Mouse (Mus musculus): ENCODE measurements around the gene Cd2ap.
"Not testable (repeated sequence)": the region's sequence is repeated elsewhere in the genome, so short reads cannot be mapped to it uniquely, and the experiment has no call there.

The Cd2ap gene

GRCm38 (mm10) chr17:42876001-42876903 lies at the start of gene Cd2ap:
TSS of gene Cd2ap (minus strand) at chr17:42876665.
- DNase-seq (ENCODE audit: low spot score in 2 of 2) = peak; percentile 99 to 100

DNA sequence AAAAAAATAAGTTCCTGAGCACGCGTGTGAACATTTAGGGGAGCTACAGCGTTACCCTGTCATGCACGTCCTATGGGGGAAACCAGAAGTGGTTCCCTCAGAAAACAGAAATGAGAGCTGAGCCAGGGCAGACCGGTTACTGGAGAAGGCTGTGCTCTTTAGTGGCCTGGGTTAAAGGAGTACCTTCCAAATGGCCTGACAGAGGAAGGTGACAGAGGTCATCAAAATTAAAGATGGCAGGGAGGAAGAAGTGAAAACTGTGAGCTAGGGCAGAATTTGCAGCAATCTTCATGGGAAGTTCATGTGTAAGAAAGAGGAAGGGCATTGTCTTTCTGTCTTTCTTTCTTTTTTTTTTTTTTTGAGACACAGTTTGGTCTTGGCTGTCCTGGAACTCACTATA lies 48.3 kb upstream of the Cd2ap start:
- no peak for DNase-seq (ENCODE audit: low spot score in 2 of 2)

DNA sequence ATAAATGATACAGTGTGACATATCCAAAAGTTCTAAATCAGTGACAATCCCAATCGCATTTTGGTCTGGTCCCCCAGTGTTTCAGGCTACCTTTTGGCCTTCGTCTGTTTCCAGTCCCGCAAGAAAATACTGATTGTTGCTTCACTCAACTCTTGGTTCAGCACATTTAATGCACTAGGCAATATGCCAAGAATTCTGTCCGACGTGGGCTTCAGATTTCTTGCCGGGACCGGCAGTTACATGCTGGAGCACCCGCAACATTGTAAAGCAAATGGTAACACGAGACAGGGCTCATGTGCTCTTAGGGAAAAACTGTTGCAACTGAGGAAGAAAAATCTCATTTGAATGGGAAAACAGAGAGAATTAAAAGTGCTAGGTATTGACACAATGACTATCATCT lies 42.3 kb upstream of the Cd2ap start:
- DNase-seq (ENCODE audit: low spot score in 2 of 2) = no peak

- DNase-seq (ENCODE audit: low spot score in 2 of 2) = no peak
Observed at GRCm38 (mm10) chr17:42914726-42915125, 38.3 kb upstream of the Cd2ap start.

DNA sequence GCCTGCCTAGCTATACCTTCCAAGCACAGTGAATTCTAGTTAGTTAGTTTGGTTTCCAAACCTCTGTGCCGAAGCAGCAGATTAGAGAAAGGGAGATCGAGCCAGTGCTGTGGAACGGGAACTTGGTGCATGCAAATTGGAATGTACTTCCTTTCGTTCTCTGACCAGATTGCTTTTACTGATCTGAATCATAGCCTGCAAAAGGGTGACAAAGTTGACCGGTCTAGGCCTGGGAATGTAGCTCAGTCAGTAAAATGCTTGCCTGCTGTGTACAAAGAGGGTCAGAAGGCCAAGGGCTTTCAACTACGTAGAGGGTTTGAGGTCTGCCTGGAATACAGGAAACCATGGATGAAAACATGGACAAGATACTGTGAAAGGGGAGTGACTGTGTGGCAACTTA lies 35.7 kb upstream of the Cd2ap start:
- no peak for DNase-seq (ENCODE audit: low spot score in 2 of 2)

DNA sequence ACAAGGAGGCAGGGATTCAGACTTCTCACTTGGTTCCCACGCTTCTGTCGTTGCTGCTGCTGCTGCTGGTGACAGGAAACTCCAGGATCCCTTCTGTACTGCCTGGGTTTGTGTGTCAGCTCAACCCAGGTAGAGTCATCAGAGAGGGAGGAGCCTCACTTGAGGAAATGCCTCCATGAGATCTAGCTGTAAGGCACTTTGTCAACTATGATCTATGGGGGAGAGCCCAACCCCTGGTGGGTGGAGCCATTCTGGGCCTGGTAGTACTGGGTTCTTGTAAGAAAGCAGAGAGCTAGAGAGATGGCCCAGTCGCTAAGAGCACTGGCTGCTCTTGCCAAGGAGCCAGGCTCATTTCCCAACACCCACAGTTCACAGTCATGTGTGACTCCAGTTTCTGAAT lies 34.0 kb upstream of the Cd2ap start:
- DNase-seq (ENCODE audit: low spot score in 2 of 2) = no peak

DNA sequence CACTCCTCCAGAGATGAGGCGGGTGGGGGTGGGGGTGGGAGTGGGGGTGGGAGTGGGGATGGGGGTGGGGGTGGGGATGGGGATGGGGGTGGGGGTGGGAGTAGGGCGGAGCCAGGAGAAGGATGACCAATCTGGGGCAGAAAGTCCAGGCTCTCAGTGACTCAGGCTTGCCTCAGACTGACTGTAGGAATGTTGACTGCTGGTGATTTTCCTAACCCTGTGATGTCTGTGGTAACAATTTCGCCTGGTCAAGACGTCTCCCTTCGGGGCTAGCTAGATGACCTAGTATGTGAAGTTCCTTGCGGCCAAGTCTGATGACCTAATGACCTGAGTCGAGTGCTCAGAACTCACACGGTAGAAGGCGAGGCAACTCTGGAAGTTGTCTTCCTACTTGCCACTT lies 32.9 kb upstream of the Cd2ap start:
- no peak for DNase-seq (ENCODE audit: low spot score in 2 of 2)

GRCm38 (mm10) chr17:42908744-42909370 lies 32.4 kb upstream of the Cd2ap start:
- no peak for DNase-seq (ENCODE audit: low spot score in 2 of 2)

- no peak for DNase-seq (ENCODE audit: low spot score in 2 of 2)
Observed at GRCm38 (mm10) chr17:42908136-42908535, 31.7 kb upstream of the Cd2ap start.

DNA sequence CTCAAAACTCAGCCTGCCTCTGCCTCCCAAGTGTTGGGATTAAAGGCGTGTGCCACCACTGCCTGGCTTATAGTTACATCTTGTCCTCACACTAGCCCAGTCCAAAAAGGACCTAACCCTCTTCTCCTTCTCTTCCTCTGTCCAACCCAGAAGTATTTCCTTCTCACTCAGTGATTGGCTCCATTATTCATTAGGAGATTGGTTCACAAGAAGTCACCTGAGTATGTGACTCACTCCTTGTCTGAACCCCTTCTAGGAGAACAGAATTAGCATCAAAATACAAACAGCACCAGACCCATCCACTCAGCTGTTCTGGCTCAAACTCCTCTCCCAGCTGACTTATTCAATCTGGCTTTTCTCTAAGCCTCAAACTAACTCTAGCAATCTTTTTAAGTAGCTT lies 30.0 kb upstream of the Cd2ap start:
- not testable (repeated sequence) for DNase-seq (ENCODE audit: low spot score in 2 of 2)

DNA sequence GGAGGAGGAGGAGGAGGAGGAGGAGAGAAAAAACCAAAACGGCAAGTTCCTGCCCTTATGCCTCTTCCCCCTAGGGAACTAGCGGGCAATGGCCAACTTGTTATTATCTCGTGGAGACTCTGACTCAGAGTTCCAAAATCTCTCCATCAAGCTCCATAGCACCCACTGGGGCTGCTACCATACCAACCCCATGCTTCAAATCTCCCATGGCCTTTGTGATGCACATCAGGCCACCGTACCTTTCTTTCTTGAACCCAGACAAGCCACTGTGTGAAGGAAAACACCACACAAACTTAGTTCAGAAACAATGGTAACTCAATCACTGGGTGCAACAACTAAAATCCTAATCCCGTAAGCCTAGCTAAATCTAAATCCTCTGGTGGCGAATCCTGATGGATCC lies 29.5 kb upstream of the Cd2ap start:
- DNase-seq (ENCODE audit: low spot score in 2 of 2) = no peak

DNA sequence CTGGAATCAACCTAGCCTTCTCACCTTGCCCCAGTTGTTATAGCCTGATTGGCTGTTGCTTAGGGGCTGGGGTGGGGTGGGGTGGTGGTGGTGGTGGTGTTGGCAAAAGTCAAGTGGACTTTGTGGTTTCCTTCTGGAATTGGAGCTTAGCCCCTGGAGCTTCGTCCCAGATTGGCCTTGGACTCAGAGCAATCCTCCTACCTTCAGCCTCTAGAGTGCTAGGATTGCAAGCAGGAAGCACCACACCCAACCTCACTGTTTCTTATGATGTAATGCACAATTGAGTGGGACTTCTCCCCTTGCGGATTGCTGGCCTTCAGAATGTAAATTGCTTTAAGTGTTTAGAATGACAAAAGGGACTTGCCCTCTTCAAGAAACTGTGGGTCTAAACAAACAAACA lies 24.3 kb upstream of the Cd2ap start:
- DNase-seq (ENCODE audit: low spot score in 2 of 2) = no peak

GRCm38 (mm10) chr17:42887282-42887707 lies 10.8 kb upstream of the Cd2ap start:
- DNase-seq (ENCODE audit: low spot score in 2 of 2) = no peak

DNA sequence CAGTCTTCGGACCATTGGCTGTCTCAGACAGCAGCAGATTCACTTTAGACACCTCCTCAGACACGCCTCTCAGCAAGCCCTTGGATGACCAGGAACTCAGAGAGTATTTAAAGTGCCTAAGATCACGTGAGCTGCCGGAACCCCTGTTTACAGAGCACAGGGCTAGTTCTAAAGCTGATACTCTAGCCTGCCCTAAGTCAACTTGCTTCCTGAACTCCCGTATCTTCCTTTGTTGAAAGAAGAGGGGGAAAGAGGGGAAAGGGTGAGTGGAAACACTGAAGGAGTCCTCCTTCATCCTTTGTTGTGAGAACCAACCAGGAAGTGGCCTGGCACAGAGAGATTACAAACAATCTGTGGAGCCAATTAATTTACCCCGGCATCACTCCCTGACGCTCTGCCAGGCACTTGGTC lies 8.6 kb upstream of the Cd2ap start:
- no peak for DNase-seq (ENCODE audit: low spot score in 2 of 2)

DNA sequence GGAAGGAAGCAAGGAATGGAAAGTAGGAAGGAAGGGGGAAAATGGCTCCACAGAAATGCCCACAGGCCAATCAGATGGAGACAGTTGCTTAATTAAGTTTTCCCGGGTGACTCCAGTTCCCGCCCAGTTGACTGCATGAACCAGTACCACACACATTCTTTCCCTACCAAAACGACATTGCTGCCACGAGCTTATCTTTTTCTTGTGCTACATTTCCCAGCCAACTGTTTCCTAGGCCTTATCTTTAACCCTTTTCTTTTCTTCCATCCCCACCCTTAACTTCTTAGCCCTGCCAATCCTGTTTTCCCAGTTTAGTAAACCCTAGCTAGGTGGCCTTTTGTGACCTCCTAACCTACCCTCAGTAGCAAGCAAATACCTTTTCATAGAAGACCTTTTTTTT lies 7.9 kb upstream of the Cd2ap start:
- no peak for DNase-seq (ENCODE audit: low spot score in 2 of 2)

DNA sequence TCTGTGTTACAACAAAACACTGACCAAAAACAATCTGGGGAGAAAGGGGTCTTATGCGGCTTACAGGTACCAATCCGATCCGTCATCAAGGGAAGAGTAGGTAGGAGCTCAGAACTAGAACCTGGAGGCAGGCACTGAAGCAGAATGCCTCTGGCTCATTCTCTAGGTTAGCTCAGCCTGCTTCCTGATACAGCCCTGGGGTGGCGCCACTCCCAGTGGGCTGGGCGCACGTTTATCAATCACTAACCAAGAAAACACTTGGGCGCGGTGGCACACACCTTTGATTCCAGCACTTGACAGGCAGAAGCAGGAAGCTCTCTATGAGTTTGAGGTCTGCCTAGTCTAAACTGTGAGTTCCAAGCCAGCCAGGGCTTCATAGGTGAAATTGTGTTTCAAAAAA lies 7.3 kb upstream of the Cd2ap start:
- DNase-seq (ENCODE audit: low spot score in 2 of 2) = no peak

- DNase-seq (ENCODE audit: low spot score in 2 of 2) = no peak
Observed at GRCm38 (mm10) chr17:42883315-42883714, 6.8 kb upstream of the Cd2ap start.

DNA sequence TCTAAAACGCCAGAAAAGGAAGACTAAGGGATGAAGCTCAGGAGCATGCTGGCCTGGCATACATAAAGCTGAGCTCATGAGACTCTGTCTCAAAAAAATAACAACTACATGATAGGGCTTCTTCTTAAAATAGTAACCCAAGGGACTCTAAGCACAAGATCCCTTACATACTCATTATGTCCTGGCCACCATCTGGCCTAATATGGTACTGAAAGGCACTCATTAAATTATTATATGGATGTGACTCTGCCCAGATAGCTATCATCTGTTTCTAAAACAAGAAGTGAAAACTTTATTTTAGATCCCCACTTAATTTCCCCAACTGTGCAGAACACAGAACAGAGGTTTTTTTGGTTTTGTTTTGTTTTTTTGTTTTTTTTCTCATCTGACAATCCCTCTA lies 6.4 kb upstream of the Cd2ap start:
- DNase-seq (ENCODE audit: low spot score in 2 of 2) = no peak

GRCm38 (mm10) chr17:42876904-42877425 lies 500 bp upstream of the Cd2ap start:
- no peak for DNase-seq (ENCODE audit: low spot score in 2 of 2)

DNA sequence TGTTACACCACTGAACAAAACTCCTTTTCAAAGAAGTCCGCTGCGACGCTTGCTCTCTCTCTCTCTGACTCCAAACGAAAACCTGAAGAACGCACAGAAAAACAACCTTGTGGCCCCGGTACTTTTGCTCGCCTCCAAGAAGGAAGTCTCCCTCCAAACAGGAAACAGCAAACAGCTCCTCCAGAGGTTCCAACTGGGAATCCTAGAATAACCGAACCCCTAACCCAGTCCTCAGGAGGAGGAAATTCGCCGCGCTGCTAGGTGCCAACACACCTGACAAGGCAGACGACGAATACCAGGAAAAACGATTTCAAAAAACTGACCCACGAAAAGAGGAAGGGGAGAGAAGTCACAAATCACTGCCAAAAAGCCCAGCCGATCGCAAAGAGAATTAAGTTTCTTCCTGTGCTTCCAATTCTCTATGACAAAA lies 879 bp downstream of the Cd2ap start:
- DNase-seq (ENCODE audit: low spot score in 2 of 2) = peak; percentile 26 to 28

DNA sequence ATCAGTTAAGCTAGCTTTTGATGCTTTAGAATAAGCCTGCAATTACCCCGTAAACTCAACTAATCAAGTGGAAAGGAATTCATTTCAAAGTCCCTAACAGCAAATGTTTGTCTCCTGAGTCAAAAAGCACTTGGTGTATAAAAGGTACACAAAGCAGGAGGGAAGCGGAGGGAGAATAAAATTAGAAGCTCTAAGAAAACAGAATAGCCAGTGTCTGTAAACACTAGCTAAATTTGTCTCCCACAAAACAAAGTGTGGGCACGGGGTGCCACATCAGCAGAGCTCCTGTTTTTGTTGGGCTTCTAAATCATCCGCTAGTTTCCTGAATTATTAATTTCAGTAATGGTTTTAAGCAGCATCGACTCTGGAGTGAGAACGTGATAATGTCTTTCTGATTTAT lies 1.4 kb downstream of the Cd2ap start:
- no peak for DNase-seq (ENCODE audit: low spot score in 2 of 2)

DNA sequence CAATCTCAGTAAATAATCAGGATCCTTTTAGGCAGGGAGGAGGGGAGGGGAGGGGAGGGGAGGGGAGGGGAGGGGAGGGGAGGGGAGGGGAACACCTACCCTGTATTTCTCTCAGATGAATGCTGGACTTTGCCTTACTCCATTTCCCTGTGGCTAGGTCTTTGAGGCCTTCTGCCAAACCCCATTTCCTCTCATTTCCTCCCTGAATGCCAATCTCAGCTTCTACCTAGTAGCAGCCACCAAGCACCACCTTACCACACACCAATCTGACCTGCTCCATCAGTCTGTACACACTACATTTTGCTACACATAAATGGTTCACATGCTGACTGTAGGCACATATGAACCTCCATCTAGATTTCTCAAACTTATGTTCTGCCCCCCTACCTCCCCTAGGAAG lies 6.0 kb downstream of the Cd2ap start:
- no peak for DNase-seq (ENCODE audit: low spot score in 2 of 2)

GRCm38 (mm10) chr17:42863186-42863585 lies 13.3 kb downstream of the Cd2ap start:
- DNase-seq (ENCODE audit: low spot score in 2 of 2) = no peak
